Mouse (Mus musculus) T-cell, adult 66 days (primary cell): ENCODE measurements around the gene Robo1. TPM values are rescaled to one million over a fixed set of nuclear protein-coding genes. Genes with fewer than 3 reads are reported as not detected.

Experiments
- total RNA-seq, 2 experiments: library from RNA; stranded (reverse); gene quantifications; 3 replicates in 1 of 2; 4 replicates in 1 of 2; pipeline ENCODE4 v1.2.4; 2023

Gene Robo1
- total RNA-seq = not detected

GRCm38 (mm10) chr16:72307537-72308330 lies at the start of gene Robo1:
Gene Robo1, plus strand, starts transcription at chr16:72308306.

